Mouse (Mus musculus) neural tube, embryonic 11.5 days (tissue): ENCODE measurements at regions not wholly inside any gene's neighbourhood (a gene's known extent, or its start where the extent isn't known, plus 50 kb on each side); places are given as distances from the start of the nearest gene placed in this dataset.
"Not testable (repeated sequence)": the region's sequence is repeated elsewhere in the genome, so short reads cannot be mapped to it uniquely, and the experiment has no call there.

Experiments
- ATAC-seq: fragments of 200-750 bp; cut with Nextera tagmentation; 2 replicates; pipeline ENCODE4 v1.8.0; 2017; ENCODE audit warnings: moderate number of reproducible peaks, mild to moderate bottlenecking, moderate TSS enrichment, moderate library complexity; ENCODE audit not compliant: insufficient read depth, low FRiP score, low TSS enrichment
- DNase-seq: peaks from one replicate; pipeline ENCODE4 v3.0.0-alpha.2; 2015; ENCODE audit warnings: low spot score
- H3K27ac ChIP-seq: fragments of 300-500 bp; sonication (generic); 2 replicates; pipeline ENCODE4 v1.5.1; 2014; ENCODE audit warnings: low read depth, mild to moderate bottlenecking, low read length
- H3K27me3 ChIP-seq: fragments of 300-500 bp; sonication (generic); 2 replicates; pipeline ENCODE4 v1.6.1; 2014; ENCODE audit warnings: mild to moderate bottlenecking, low read length, mixed read lengths; ENCODE audit not compliant: control insufficient read depth, insufficient read depth
- H3K36me3 ChIP-seq: fragments of 300-500 bp; sonication (generic); 2 replicates; pipeline ENCODE4 v1.6.1; 2014; ENCODE audit warnings: mild to moderate bottlenecking, low read length, moderate library complexity, mixed read lengths; ENCODE audit not compliant: control insufficient read depth, insufficient read depth
- H3K4me1 ChIP-seq: fragments of 300-500 bp; sonication (generic); 2 replicates; pipeline ENCODE4 v1.6.1; 2014; ENCODE audit warnings: low read length, mixed read lengths; ENCODE audit not compliant: control insufficient read depth, insufficient read depth
- H3K4me2 ChIP-seq: fragments of 300-500 bp; sonication (generic); 2 replicates; pipeline ENCODE4 v1.6.1; 2014; ENCODE audit warnings: low read depth, mild to moderate bottlenecking, moderate library complexity
- H3K4me3 ChIP-seq: fragments of 300-500 bp; sonication (generic); 2 replicates; pipeline ENCODE4 v1.5.1; 2014; ENCODE audit warnings: low read depth, low read length
- H3K9ac ChIP-seq: fragments of 300-500 bp; sonication (generic); 2 replicates; pipeline ENCODE4 v1.6.1; 2014; ENCODE audit warnings: mild to moderate bottlenecking, low read length
- H3K9me3 ChIP-seq: fragments of 300-500 bp; sonication (generic); 2 replicates; pipeline ENCODE4 v1.6.1; 2016; ENCODE audit warnings: low read length; ENCODE audit not compliant: control insufficient read depth
- WGBS: fragments of 180-500 bp; shearing (Covaris S2); extraction: QIAGEN DNeasy Blood & Tissue Kit; methylation state at CpG from one replicate; pipeline ENCODE4 v1.1.7; 2014; 5-methylcytosine and 5-hydroxymethylcytosine counted together

GRCm38 (mm10) chr8:71823655-71824622 is 57.9 kb upstream of the Zfp709 start:
- H3K27ac ChIP-seq, H3K4me3 ChIP-seq, H3K27me3 ChIP-seq, H3K9ac ChIP-seq, H3K36me3 ChIP-seq, H3K4me2 ChIP-seq, DNase-seq, H3K9me3 ChIP-seq, H3K4me1 ChIP-seq, ATAC-seq: not testable (repeated sequence)
- 69% methylated on average over 3 of the region's 3 CpGs for whole genome bisulfite sequencing

GRCm38 (mm10) chr8:71822749-71823148 is 59.1 kb upstream of the Zfp709 start:
- not testable (repeated sequence) for H3K27me3 ChIP-seq, H3K4me2 ChIP-seq, DNase-seq, H3K36me3 ChIP-seq, H3K4me3 ChIP-seq, H3K9ac ChIP-seq, ATAC-seq, H3K4me1 ChIP-seq, H3K9me3 ChIP-seq, H3K27ac ChIP-seq
- 55% methylated on average over 1 of the region's 1 CpGs for WGBS

GRCm38 (mm10) chr8:71819936-71820335 is 61.9 kb upstream of the Zfp709 start:
- not testable (repeated sequence) for H3K27me3 ChIP-seq, H3K9ac ChIP-seq, H3K9me3 ChIP-seq, DNase-seq, H3K4me3 ChIP-seq, H3K4me2 ChIP-seq, H3K4me1 ChIP-seq, H3K36me3 ChIP-seq, H3K27ac ChIP-seq
- WGBS: 80% methylated on average over 8 of the region's 8 CpGs
- peak; percentile 53 for ATAC-seq

GRCm38 (mm10) chr8:71819381-71819780 is 62.4 kb upstream of the Zfp709 start:
- not testable (repeated sequence) for H3K4me3 ChIP-seq, H3K36me3 ChIP-seq, H3K9ac ChIP-seq, H3K4me2 ChIP-seq, H3K27ac ChIP-seq, H3K4me1 ChIP-seq, H3K9me3 ChIP-seq, H3K27me3 ChIP-seq
- DNase-seq: peak; percentile 9
- WGBS: 91% methylated on average over 9 of the region's 9 CpGs
- ATAC-seq: peak; percentile 75

- not testable (repeated sequence) for H3K27me3 ChIP-seq, H3K36me3 ChIP-seq, H3K4me1 ChIP-seq, DNase-seq, H3K4me3 ChIP-seq, H3K4me2 ChIP-seq, ATAC-seq, H3K27ac ChIP-seq, H3K9me3 ChIP-seq, H3K9ac ChIP-seq
- 92% methylated on average over 19 of the region's 20 CpGs for WGBS
Observed at GRCm38 (mm10) chr8:71816272-71817034, 65.4 kb upstream of the Zfp709 start.

GRCm38 (mm10) chr8:71815813-71816212 is 66.0 kb upstream of the Zfp709 start:
- DNase-seq, H3K27me3 ChIP-seq, H3K9me3 ChIP-seq, H3K27ac ChIP-seq, ATAC-seq, H3K4me3 ChIP-seq, H3K36me3 ChIP-seq, H3K4me2 ChIP-seq, H3K9ac ChIP-seq, H3K4me1 ChIP-seq: not testable (repeated sequence)
- WGBS: 96% methylated on average over 5 of the region's 5 CpGs

GRCm38 (mm10) chr8:71814740-71815514 is 66.9 kb upstream of the Zfp709 start:
- not testable (repeated sequence) for H3K4me2 ChIP-seq, H3K36me3 ChIP-seq, DNase-seq, H3K27me3 ChIP-seq, H3K4me3 ChIP-seq, ATAC-seq, H3K27ac ChIP-seq, H3K9ac ChIP-seq, H3K4me1 ChIP-seq, H3K9me3 ChIP-seq
- WGBS: 90% methylated on average over 14 of the region's 14 CpGs

- WGBS: 85% methylated on average over 4 of the region's 4 CpGs
- H3K4me3 ChIP-seq, H3K27me3 ChIP-seq, ATAC-seq, H3K4me2 ChIP-seq, H3K9me3 ChIP-seq, H3K27ac ChIP-seq, H3K4me1 ChIP-seq, H3K9ac ChIP-seq, H3K36me3 ChIP-seq, DNase-seq: not testable (repeated sequence)
Observed at GRCm38 (mm10) chr8:71813889-71814288, 67.9 kb upstream of the Zfp709 start.
